Mouse (Mus musculus) MEL (cell line): ENCODE data around the gene Tmem255b.

Experiments used
- CTCF ChIP-seq, 3 experiments: IDR thresholded peaks in 2 of 3; conservative IDR thresholded peaks in 1 of 3; 2 replicates each; pipeline ENCODE4 v1.5.1; 2011 to 2012; ENCODE audit warnings: low read length in 3 of 3, low read depth in 2 of 3, mild to moderate bottlenecking in 2 of 3, improper control_type of control experiment in 1 of 3, inconsistent platforms in 1 of 3, mixed read lengths in 1 of 3, moderate library complexity in 1 of 3; ENCODE audit not compliant: control insufficient read depth in 1 of 3, insufficient read depth in 1 of 3, poor library complexity in 1 of 3, severe bottlenecking in 1 of 3
- EP300 ChIP-seq, 2 experiments: IDR thresholded peaks; 2 replicates each; pipeline ENCODE4 v1.6.1; 2011; ENCODE audit warnings: improper control_type of control experiment in 2 of 2, low read length in 2 of 2, low read depth in 1 of 2, mild to moderate bottlenecking in 1 of 2
- MAX ChIP-seq: IDR thresholded peaks from 2 replicates; pipeline ENCODE4 v1.6.1; 2011; ENCODE audit warnings: low read length, improper control_type of control experiment
- MXI1 ChIP-seq: IDR thresholded peaks from 2 replicates; pipeline ENCODE4 v1.6.1; 2011; ENCODE audit warnings: mild to moderate bottlenecking, low read depth, low read length, improper control_type of control experiment
- POLR2A ChIP-seq, 2 experiments: IDR thresholded peaks; 2 replicates each; pipeline ENCODE4 v1.6.1; 2011 to 2012; ENCODE audit warnings: low read length in 2 of 2, mild to moderate bottlenecking in 2 of 2, control low read depth in 1 of 2, improper control_type of control experiment in 1 of 2, low read depth in 1 of 2, moderate library complexity in 1 of 2; ENCODE audit not compliant: control insufficient read depth in 1 of 2, insufficient read depth in 1 of 2, poor library complexity in 1 of 2
- POLR2AphosphoS5 ChIP-seq: IDR thresholded peaks from 2 replicates; pipeline ENCODE4 v1.6.1; 2012; ENCODE audit warnings: low read depth, borderline replicate concordance, mild to moderate bottlenecking, inconsistent platforms, low read length, moderate library complexity, mixed read lengths
- RAD21 ChIP-seq: IDR thresholded peaks from 2 replicates; pipeline ENCODE4 v1.6.1; 2011; ENCODE audit warnings: mild to moderate bottlenecking, low read depth, low read length, improper control_type of control experiment
- SMC3 ChIP-seq: IDR thresholded peaks from 2 replicates; pipeline ENCODE4 v1.6.1; 2011; ENCODE audit warnings: low read depth, low read length, improper control_type of control experiment
- TAL1 ChIP-seq: IDR thresholded peaks from 2 replicates; pipeline ENCODE4 v1.6.1; 2012; ENCODE audit warnings: mild to moderate bottlenecking, inconsistent platforms, low read length, moderate library complexity, mixed read lengths
- UBTF ChIP-seq: IDR thresholded peaks from 2 replicates; pipeline ENCODE4 v1.6.1; 2012; ENCODE audit warnings: low read depth, mild to moderate bottlenecking, inconsistent platforms, low read length, improper control_type of control experiment, moderate library complexity, borderline replicate concordance; ENCODE audit not compliant: insufficient read depth
- USF1 ChIP-seq: IDR thresholded peaks from 2 replicates; pipeline ENCODE4 v1.6.1; 2014; ENCODE audit warnings: low read depth, mild to moderate bottlenecking, inconsistent platforms, low read length, improper control_type of control experiment, moderate library complexity
- ZC3H11A ChIP-seq: IDR thresholded peaks from 2 replicates; pipeline ENCODE4 v1.6.1; 2012; ENCODE audit warnings: low read depth, mild to moderate bottlenecking, inconsistent platforms, low read length, improper control_type of control experiment
- ZMIZ1 ChIP-seq: IDR thresholded peaks from 2 replicates; pipeline ENCODE4 v1.6.1; 2012; ENCODE audit warnings: low read depth, mild to moderate bottlenecking, inconsistent platforms, low read length, improper control_type of control experiment, moderate library complexity

DNA sequence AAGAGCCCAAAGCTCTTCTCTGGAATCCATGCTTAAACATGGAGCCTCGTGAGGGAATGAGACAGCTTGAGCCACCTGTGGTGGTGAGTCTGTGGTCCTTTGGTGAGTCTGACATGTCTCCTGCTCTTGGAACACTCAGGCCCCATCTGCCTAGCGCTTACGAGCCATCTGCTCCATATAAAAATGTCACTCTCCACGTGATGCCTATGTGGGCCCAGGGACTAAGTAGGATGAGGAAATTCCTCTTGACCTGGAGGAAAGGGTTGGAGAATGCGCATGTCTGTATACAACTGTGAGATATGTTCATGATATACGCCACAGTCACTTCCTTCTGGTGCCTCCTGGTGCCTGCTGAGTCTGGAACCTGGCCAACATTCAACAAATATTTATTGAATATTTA lies 77.7 kb downstream of the Tmem255b start:
- TF ChIP-seq USF1, result peak; percentile 51; the same call in 1 of the 2 replicates
- no peak for TF ChIP-seq POLR2A (IDR thresholded peaks at IDR 0.05; ENCODE audit: control insufficient read depth in 1 of 2, insufficient read depth in 1 of 2, low read depth in 1 of 2, low read length in 2 of 2, poor library complexity in 1 of 2)
- TF ChIP-seq CTCF (IDR thresholded peaks at IDR 0.05 in 2 of 3, conservative IDR thresholded peaks at IDR 0.05 in 1 of 3; ENCODE audit: control insufficient read depth in 1 of 3, insufficient read depth in 1 of 3, low read depth in 2 of 3, low read length in 3 of 3, poor library complexity in 1 of 3, severe bottlenecking in 1 of 3), result no peak
- TF ChIP-seq SMC3, result no peak
- no peak; the same call in 1 of the 2 replicates for TF ChIP-seq MAX
- no peak for TF ChIP-seq EP300 (IDR thresholded peaks at IDR 0.05; ENCODE audit: low read depth in 1 of 2, low read length in 2 of 2)
- TF ChIP-seq ZMIZ1, result no peak
- no peak for TF ChIP-seq ZC3H11A
- TF ChIP-seq UBTF, result no peak
- TF ChIP-seq POLR2AphosphoS5, result no peak
- no peak for TF ChIP-seq TAL1
- no peak for TF ChIP-seq MXI1
- TF ChIP-seq RAD21, result no peak
